Mouse (Mus musculus) CH12.LX (cell line): ENCODE measurements at regions not wholly inside any gene's neighbourhood (a gene's known extent, or its start where the extent isn't known, plus 50 kb on each side); places are given as distances from the start of the nearest gene placed in this dataset.

Source experiments
- DNase-seq: peaks from one replicate; pipeline ENCODE4 v3.0.0-alpha.2; 2013; ENCODE audit errors: extremely low read depth
- H3K27ac ChIP-seq: 2 replicates; pipeline ENCODE4 v1.5.1; 2012; ENCODE audit warnings: low read depth, mild to moderate bottlenecking, control low read depth, moderate library complexity; ENCODE audit not compliant: insufficient read depth
- H3K27me3 ChIP-seq: replicated peaks from 2 replicates; pipeline ENCODE3; 2012; ENCODE audit warnings: inconsistent platforms
- H3K36me3 ChIP-seq, 2 experiments: replicated peaks in 1 of 2; 2 replicates each; pipeline versions ENCODE3 to v1.6.1; 2012; ENCODE audit warnings: inconsistent platforms in 1 of 2, low read length in 1 of 2, mild to moderate bottlenecking in 1 of 2, mixed read lengths in 1 of 2, moderate library complexity in 1 of 2; ENCODE audit not compliant: control insufficient read depth in 1 of 2, insufficient read depth in 1 of 2
- H3K4me1 ChIP-seq, 2 experiments: 2 replicates each; pipeline ENCODE4 v1.6.1; 2012; ENCODE audit warnings: inconsistent platforms in 1 of 2, moderate library complexity in 1 of 2; ENCODE audit not compliant: insufficient read depth in 2 of 2, control insufficient read depth in 1 of 2
- H3K4me2 ChIP-seq: 2 replicates; pipeline ENCODE4 v1.6.1; 2012; ENCODE audit warnings: low read depth, mild to moderate bottlenecking, control low read depth; ENCODE audit not compliant: poor library complexity, insufficient read depth, severe bottlenecking
- H3K4me3 ChIP-seq, 3 experiments: fragments of 150-350 bp in 1 of 3; sonication (generic) in 1 of 3; replicated peaks in 1 of 3; 2 replicates each; pipeline versions ENCODE3 to v1.5.1; 2011 to 2012; ENCODE audit warnings: low read depth in 2 of 3, low read length in 2 of 3, mild to moderate bottlenecking in 2 of 3, moderate library complexity in 2 of 3, control low read depth in 1 of 3, improper control_type of control experiment in 1 of 3, inconsistent platforms in 1 of 3, mixed read lengths in 1 of 3; ENCODE audit not compliant: poor library complexity in 1 of 3
- H3K79me2 ChIP-seq: replicated peaks from 2 replicates; pipeline ENCODE4 v1.6.1; 2012; ENCODE audit warnings: mild to moderate bottlenecking, moderate library complexity; ENCODE audit not compliant: control insufficient read depth, poor library complexity, insufficient read depth, severe bottlenecking; ENCODE audit errors: extremely low read depth
- H3K9ac ChIP-seq: 2 replicates; pipeline ENCODE4 v1.6.1; 2012; ENCODE audit warnings: low read depth, mild to moderate bottlenecking, control low read depth, moderate library complexity; ENCODE audit not compliant: insufficient read depth
- H3K9me3 ChIP-seq: replicated peaks from 2 replicates; pipeline ENCODE3; 2012; ENCODE audit warnings: low read length, inconsistent platforms, mixed read lengths
- CHD1 ChIP-seq: IDR thresholded peaks from 2 replicates; pipeline ENCODE4 v1.6.1; 2012; ENCODE audit warnings: low read depth, low read length, improper control_type of control experiment, inconsistent platforms
- CHD2 ChIP-seq: IDR thresholded peaks from 2 replicates; pipeline ENCODE4 v1.6.1; 2011; ENCODE audit warnings: low read length, improper control_type of control experiment
- ELF1 ChIP-seq: IDR thresholded peaks from 2 replicates; pipeline ENCODE4 v1.6.1; 2014; ENCODE audit warnings: low read depth, mild to moderate bottlenecking, inconsistent platforms, low read length, improper control_type of control experiment
- EP300 ChIP-seq: IDR thresholded peaks from 2 replicates; pipeline ENCODE4 v1.6.1; 2011; ENCODE audit warnings: low read length, improper control_type of control experiment
- ETS1 ChIP-seq: conservative IDR thresholded peaks from 2 replicates; pipeline ENCODE4 v1.6.1; 2012; ENCODE audit warnings: low read depth, mild to moderate bottlenecking, inconsistent platforms, low read length, improper control_type of control experiment, moderate library complexity
- HCFC1 ChIP-seq: IDR thresholded peaks from 2 replicates; pipeline ENCODE4 v1.6.1; 2012; ENCODE audit warnings: low read depth, mild to moderate bottlenecking, inconsistent platforms, low read length, improper control_type of control experiment
- IRF4 ChIP-seq: IDR thresholded peaks from 2 replicates; pipeline ENCODE4 v1.6.1; 2014; ENCODE audit warnings: low read depth, mild to moderate bottlenecking, inconsistent platforms, low read length, improper control_type of control experiment
- JUN ChIP-seq: IDR thresholded peaks from 2 replicates; pipeline ENCODE4 v1.6.1; 2011; ENCODE audit warnings: low read depth, mild to moderate bottlenecking, low read length, improper control_type of control experiment, moderate library complexity; ENCODE audit not compliant: insufficient read depth
- JUND ChIP-seq: conservative IDR thresholded peaks from 2 replicates; pipeline ENCODE4 v1.6.1; 2011; ENCODE audit warnings: low read depth, low read length, improper control_type of control experiment
- KAT2A ChIP-seq: IDR thresholded peaks from 2 replicates; pipeline ENCODE4 v1.6.1; 2012; ENCODE audit warnings: low read length, improper control_type of control experiment, inconsistent platforms; ENCODE audit not compliant: insufficient replicate concordance
- MAX ChIP-seq: IDR thresholded peaks from 2 replicates; pipeline ENCODE4 v1.6.1; 2011; ENCODE audit warnings: low read length, improper control_type of control experiment
- MAZ ChIP-seq: IDR thresholded peaks from 2 replicates; pipeline ENCODE4 v1.6.1; 2012; ENCODE audit warnings: low read depth, mild to moderate bottlenecking, inconsistent platforms, low read length, improper control_type of control experiment, moderate library complexity
- MXI1 ChIP-seq: IDR thresholded peaks from 2 replicates; pipeline ENCODE4 v1.6.1; 2011; ENCODE audit warnings: mild to moderate bottlenecking, low read depth, low read length, improper control_type of control experiment
- NRF1 ChIP-seq: IDR thresholded peaks from 2 replicates; pipeline ENCODE4 v1.6.1; 2014; ENCODE audit warnings: low read depth, mild to moderate bottlenecking, inconsistent platforms, low read length, improper control_type of control experiment, moderate library complexity
- POLR2A ChIP-seq: IDR thresholded peaks from 2 replicates; pipeline ENCODE4 v1.6.1; 2011; ENCODE audit warnings: low read depth, mild to moderate bottlenecking, improper control_type of control experiment, low read length
- RAD21 ChIP-seq: IDR thresholded peaks from 2 replicates; pipeline ENCODE4 v1.6.1; 2011; ENCODE audit warnings: low read depth, mild to moderate bottlenecking, low read length, improper control_type of control experiment, moderate library complexity
- UBTF ChIP-seq: IDR thresholded peaks from 2 replicates; pipeline ENCODE4 v1.6.1; 2012; ENCODE audit warnings: low read depth, mild to moderate bottlenecking, inconsistent platforms, low read length, improper control_type of control experiment, moderate library complexity
- ZC3H11A ChIP-seq: IDR thresholded peaks from 2 replicates; pipeline ENCODE4 v1.6.1; 2012; ENCODE audit warnings: low read depth, mild to moderate bottlenecking, inconsistent platforms, low read length, improper control_type of control experiment
- ZKSCAN1 ChIP-seq: IDR thresholded peaks from 2 replicates; pipeline ENCODE4 v1.6.1; 2012; ENCODE audit warnings: low read depth, inconsistent platforms, low read length, improper control_type of control experiment, borderline replicate concordance
- dilution Hi-C: fragments of 300-500 bp; cut with MboI; formaldehyde crosslinking; loops from 2 replicates; pipeline ENCODE4 v1.14.3; 2020; ENCODE audit warnings: low sequenced_read_pairs; ENCODE audit not compliant: extremely low pct_unique_long_range_greater_than_20kb, extremely low pct_ligation_motif_present
- in situ Hi-C: fragments of 300-500 bp; cut with MboI; formaldehyde crosslinking; loops from 3 replicates; pipeline ENCODE4 v1.14.3; 2019; ENCODE audit warnings: low sequenced_read_pairs, low pct_ligation_motif_present, low pct_unique_long_range_greater_than_20kb, mixed read lengths

DNA sequence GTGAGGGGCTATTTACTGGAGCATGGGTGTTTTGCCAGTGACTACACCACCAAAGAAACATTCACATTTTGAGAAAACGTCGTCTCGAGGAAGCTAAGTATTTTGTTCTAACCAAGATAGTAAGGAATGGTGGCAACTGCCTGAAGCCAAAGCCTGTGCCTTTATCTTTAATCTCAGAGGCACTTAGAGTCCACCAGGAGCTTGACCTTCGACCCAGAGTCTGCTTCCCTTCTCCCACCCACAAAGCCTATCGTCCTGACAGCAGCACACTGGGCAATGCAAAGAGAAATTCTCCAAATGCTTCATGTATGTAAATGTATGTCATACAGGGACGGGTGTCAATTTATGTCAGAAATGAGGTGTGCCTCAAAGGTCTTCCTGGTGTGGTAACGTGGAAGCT, 437.2 kb upstream of the Mgmt start:
- H3K36me3 ChIP-seq = no peaks in the 10 kb centered on the region
- H3K27ac ChIP-seq = no peak overlapping the region
- H3K4me1 ChIP-seq = no peaks in the 10 kb centered on the region
- dilution Hi-C loops (no loop called here), in situ Hi-C loops (no loop called here)
- H3K27me3 ChIP-seq = peaks cover 85% of the 10 kb centered on the region
- DNase-seq = no peak
- H3K79me2 ChIP-seq = no peaks in the 10 kb centered on the region
- H3K4me2 ChIP-seq = no peak overlapping the region
- H3K4me3 ChIP-seq = no peak overlapping the region
- H3K9ac ChIP-seq = no peak overlapping the region
- TF ChIP-seq MAX = no peak
- no peak for TF ChIP-seq UBTF
- no peak for TF ChIP-seq POLR2A
- TF ChIP-seq HCFC1 = no peak
- TF ChIP-seq JUND = no peak
- no peak for TF ChIP-seq IRF4
- no peak for TF ChIP-seq NRF1
- no peak for TF ChIP-seq ZKSCAN1
- no peak for TF ChIP-seq CHD2
- TF ChIP-seq MXI1 = no peak
- no peak for TF ChIP-seq ZC3H11A
- TF ChIP-seq ELF1 = no peak
- no peak for TF ChIP-seq MAZ
- no peaks in the 10 kb centered on the region for H3K9me3 ChIP-seq

DNA sequence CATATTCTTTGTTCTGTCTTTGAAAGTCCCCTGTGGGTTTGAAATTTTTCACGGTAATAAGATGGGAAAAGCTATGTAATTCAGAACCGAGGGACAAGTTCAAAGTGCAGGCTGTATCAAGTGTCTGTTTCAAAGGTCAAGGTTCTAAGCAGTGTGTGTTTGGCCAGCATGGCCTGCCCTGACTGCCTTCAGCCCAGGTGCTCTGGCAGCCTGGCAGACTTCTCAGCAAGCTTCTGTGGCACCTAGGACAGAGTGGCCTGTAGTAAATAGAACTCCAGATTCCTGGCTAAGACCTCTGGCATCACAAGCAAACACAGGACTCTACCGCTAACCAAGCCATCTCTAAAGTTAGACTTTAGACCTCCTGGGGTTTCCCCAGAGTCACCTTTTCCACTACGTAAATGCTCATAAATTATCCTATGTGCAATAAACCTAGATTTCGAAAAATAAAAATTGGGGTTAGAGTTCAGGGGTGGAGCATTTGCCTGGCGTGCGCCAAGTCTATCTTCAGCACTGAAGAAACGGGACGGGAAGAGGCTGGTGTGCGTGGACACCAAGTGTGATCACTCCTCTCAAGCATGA, 436.5 kb upstream of the Mgmt start:
- DNase-seq = no peak
- in situ Hi-C loops (no loop called here), dilution Hi-C loops (no loop called here)
- peaks cover 87% of the 10 kb centered on the region for H3K27me3 ChIP-seq
- H3K79me2 ChIP-seq = no peaks in the 10 kb centered on the region
- no peaks in the 10 kb centered on the region for H3K9me3 ChIP-seq
- no peak overlapping the region for H3K9ac ChIP-seq
- H3K4me2 ChIP-seq = no peak overlapping the region; the same call in 1 of the 2 replicates
- no peaks in the 10 kb centered on the region for H3K36me3 ChIP-seq
- no peaks in the 10 kb centered on the region for H3K4me1 ChIP-seq
- no peak overlapping the region for H3K4me3 ChIP-seq
- TF ChIP-seq ETS1 (no peak), JUND (peak; percentile 45; the same call in 1 of the 2 replicates), KAT2A (no peak), RAD21 (no peak), MAZ (no peak), EP300 (peak; percentile 50; the same call in 1 of the 2 replicates), CHD1 (no peak), JUN (peak; percentile 54)
- H3K27ac ChIP-seq = no peak overlapping the region
